Mouse (Mus musculus) limb, embryonic 13.5 days (tissue): ENCODE data around the gene Slc6a9. TPM values are rescaled to one million over a fixed set of nuclear protein-coding genes. Genes with fewer than 3 reads are reported as not detected.

Source experiments
- ATAC-seq: fragments of 200-750 bp; cut with Nextera tagmentation; 2 replicates; pipeline ENCODE4 v1.8.0; 2017; ENCODE audit warnings: low read depth, moderate number of reproducible peaks, moderate TSS enrichment; ENCODE audit not compliant: low FRiP score
- H3K27ac ChIP-seq: fragments of 300-500 bp; sonication (generic); 2 replicates; pipeline ENCODE4 v1.5.1; 2015; ENCODE audit warnings: inconsistent platforms, mild to moderate bottlenecking, moderate library complexity
- H3K27me3 ChIP-seq: fragments of 300-500 bp; sonication (generic); 2 replicates; pipeline ENCODE4 v1.6.1; 2015; ENCODE audit warnings: mild to moderate bottlenecking, inconsistent platforms
- H3K36me3 ChIP-seq: fragments of 300-500 bp; sonication (generic); 2 replicates; pipeline ENCODE4 v1.6.1; 2015; ENCODE audit warnings: inconsistent platforms, mild to moderate bottlenecking, moderate library complexity
- H3K4me1 ChIP-seq: fragments of 300-500 bp; sonication (generic); 2 replicates; pipeline ENCODE4 v1.6.1; 2015; ENCODE audit warnings: inconsistent platforms
- H3K4me2 ChIP-seq: fragments of 300-500 bp; sonication (generic); replicated peaks from 2 replicates; pipeline ENCODE4 v1.6.1; 2015; ENCODE audit warnings: inconsistent platforms, mild to moderate bottlenecking, moderate library complexity
- H3K4me3 ChIP-seq: fragments of 300-500 bp; sonication (generic); 2 replicates; pipeline ENCODE4 v1.5.1; 2015; ENCODE audit warnings: moderate library complexity, mild to moderate bottlenecking, inconsistent platforms
- H3K9ac ChIP-seq: fragments of 300-500 bp; sonication (generic); 2 replicates; pipeline ENCODE4 v1.6.1; 2015; ENCODE audit warnings: mild to moderate bottlenecking, inconsistent platforms
- H3K9me3 ChIP-seq: fragments of 300-500 bp; sonication (generic); 2 replicates; pipeline ENCODE4 v1.6.1; 2016; ENCODE audit warnings: inconsistent platforms
- WGBS: fragments of 180-500 bp; shearing (Covaris S2); methylation state at CpG from one replicate; pipeline ENCODE4 v1.1.7; 2015; 5-methylcytosine and 5-hydroxymethylcytosine counted together
- polyA plus RNA-seq: library from polyadenylated mRNA; unstranded; fragments of >200 nt; fragmentation: Nextera tagmentation; extraction: Ambion mirVana; gene quantifications from 2 replicates; pipeline ENCODE4 v1.2.1, GENCODE M21; 2015

The Slc6a9 gene
- polyA plus RNA-seq, 1 experiment from 2014 or later, result 15.6 TPM

GRCm38 (mm10) chr4:117830124-117830551, 4.2 kb upstream of the Slc6a9 start:
- H3K4me2 ChIP-seq, result 0 out of 2 replicates have a peak overlapping the region, but pooled peaks have one; percentile 30
- no peaks in the 10 kb centered on the region for H3K9me3 ChIP-seq
- WGBS, result 14% methylated on average over 5 of the region's 5 CpGs
- no peak overlapping the region for H3K27ac ChIP-seq
- H3K36me3 ChIP-seq, result no peaks in the 10 kb centered on the region
- H3K9ac ChIP-seq, result 0 out of 2 replicates have a peak overlapping the region, but pooled peaks have one; percentile 46
- ATAC-seq, result peak; percentile 38; the same call in 1 of the 2 replicates
- no peak overlapping the region for H3K4me3 ChIP-seq
- H3K4me1 ChIP-seq, result peaks cover 20% of the 10 kb centered on the region
- H3K27me3 ChIP-seq, result peaks cover 11% of the 10 kb centered on the region; the same call in 1 of the 2 replicates

DNA sequence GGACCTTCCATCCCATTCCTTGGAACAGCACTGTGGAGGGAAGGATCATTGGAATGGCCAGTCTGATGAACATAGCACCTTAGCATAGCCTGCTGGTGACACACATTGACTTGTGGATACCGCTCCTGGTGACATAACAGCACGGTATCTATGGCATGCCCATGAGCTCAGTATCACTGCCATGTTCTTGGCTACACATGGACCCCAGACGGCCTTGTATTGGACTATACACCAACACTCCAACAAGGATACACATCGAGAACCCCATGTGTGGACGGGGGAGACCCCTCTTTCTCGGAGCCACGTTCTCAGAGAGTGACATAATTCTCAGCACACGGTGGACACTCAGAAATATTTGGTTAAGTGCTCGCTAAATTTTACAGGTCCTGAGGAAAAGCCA, 3.5 kb upstream of the Slc6a9 start:
- Histone ChIP-seq H3K9ac (no peak overlapping the region), H3K4me3 (no peak overlapping the region), H3K9me3 (no peaks in the 10 kb centered on the region), H3K27ac (no peak overlapping the region), H3K4me2 (no peak overlapping the region), H3K4me1 (peaks cover 20% of the 10 kb centered on the region), H3K27me3 (peaks cover 11% of the 10 kb centered on the region; the same call in 1 of the 2 replicates), H3K36me3 (no peaks in the 10 kb centered on the region)
- no peak for ATAC-seq
- WGBS, result 87% methylated on average over 9 of the region's 9 CpGs

- H3K27me3 ChIP-seq, result peaks cover 11% of the 10 kb centered on the region; the same call in 1 of the 2 replicates
- H3K27ac ChIP-seq, result no peak overlapping the region
- no peak for ATAC-seq
- H3K4me1 ChIP-seq, result peaks cover 20% of the 10 kb centered on the region
- no peak overlapping the region for H3K4me3 ChIP-seq
- H3K9me3 ChIP-seq, result no peaks in the 10 kb centered on the region
- H3K4me2 ChIP-seq, result no peak overlapping the region
- WGBS, result 48% methylated on average over 2 of the region's 2 CpGs
- H3K36me3 ChIP-seq, result no peaks in the 10 kb centered on the region
- H3K9ac ChIP-seq, result no peak overlapping the region
Observed at GRCm38 (mm10) chr4:117831499-117831898, 2.8 kb upstream of the Slc6a9 start.

DNA sequence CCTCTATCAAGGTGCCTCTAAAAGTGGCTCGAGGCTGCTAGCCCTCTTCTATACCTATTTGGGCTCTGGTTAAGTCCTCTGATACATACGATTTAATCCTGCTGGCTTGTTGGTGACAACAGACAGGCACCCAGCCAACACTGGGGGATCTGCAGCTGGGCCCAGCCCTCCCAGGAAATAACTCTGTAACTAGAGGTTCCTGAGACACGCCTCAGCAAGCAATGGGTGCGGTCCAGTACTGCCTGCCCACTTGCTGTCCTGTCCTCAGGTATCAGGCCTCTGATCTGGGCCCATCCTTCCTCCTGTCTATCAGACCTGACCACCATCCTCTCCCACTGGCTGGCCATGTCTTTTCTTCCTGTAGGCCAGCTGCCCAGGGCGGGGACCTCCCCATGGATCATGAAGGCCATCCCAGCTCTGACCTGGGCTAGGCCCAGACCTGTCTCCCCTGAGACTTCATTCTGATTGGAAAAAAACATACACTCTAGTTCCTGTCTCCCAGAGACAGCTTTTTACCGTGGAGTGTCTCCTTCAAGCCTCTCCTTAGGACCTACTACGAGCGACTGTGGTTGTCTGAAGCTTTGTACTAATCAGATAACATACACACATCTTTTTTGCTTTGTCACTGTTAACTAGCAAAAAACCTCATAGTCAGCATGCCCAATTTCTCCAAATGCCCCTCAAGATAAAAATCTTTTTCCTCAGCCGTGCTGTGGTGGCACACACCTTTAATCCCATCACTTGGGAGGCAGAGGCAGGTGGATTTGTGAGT, 2.2 kb upstream of the Slc6a9 start:
- Histone ChIP-seq H3K4me2 (no peak overlapping the region), H3K9me3 (no peaks in the 10 kb centered on the region), H3K27ac (no peak overlapping the region), H3K36me3 (no peaks in the 10 kb centered on the region), H3K4me1 (peaks cover 25% of the 10 kb centered on the region), H3K27me3 (peaks cover 11% of the 10 kb centered on the region; the same call in 1 of the 2 replicates), H3K4me3 (no peak overlapping the region), H3K9ac (no peak overlapping the region)
- ATAC-seq, result no peak
- WGBS, result 76% methylated on average over 9 of the region's 9 CpGs

DNA sequence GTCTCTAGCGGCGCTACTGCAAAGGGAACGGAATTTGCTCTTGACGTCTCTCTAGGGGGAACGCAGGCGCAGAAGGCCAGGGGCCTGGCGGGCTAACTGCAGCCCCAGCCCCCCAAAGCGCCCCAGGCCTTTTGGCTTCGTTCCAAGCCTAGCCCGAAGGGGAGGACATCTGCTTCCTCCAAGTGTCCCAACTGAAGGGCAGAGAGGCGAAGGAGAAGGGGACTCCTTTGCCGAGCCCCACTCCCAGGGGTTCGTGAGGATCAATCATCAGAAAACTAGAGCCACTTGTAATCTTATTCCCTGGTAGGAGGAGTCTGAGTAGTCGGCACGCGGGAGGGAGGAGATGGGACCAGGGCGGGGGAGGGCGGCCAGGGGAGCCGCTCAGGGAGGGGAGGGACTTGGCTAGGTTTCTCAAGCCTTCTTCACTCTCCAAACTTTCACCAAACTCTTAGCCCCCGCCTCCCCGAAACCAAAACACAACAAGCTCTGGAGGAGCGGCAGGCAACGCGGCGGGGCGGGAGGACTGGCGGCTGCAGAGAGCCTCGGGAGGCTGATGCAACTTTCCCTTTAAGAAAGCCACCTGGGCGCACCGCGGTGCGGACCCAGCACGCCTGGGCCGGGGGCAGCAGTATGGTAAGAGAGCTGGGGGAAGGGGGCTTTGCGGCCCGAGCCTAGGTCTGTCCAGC, 682 bp downstream of the Slc6a9 start:
- under 1% methylated on average over 36 of the region's 36 CpGs for WGBS
- H3K36me3 ChIP-seq, result no peaks in the 10 kb centered on the region
- peaks cover 25% of the 10 kb centered on the region for H3K4me1 ChIP-seq
- peak overlapping the region; percentile 88 for H3K9ac ChIP-seq
- H3K4me2 ChIP-seq, result peak overlapping the region; percentile 84
- peaks cover 7% of the 10 kb centered on the region; the same call in 1 of the 2 replicates for H3K27me3 ChIP-seq
- H3K9me3 ChIP-seq, result no peaks in the 10 kb centered on the region
- H3K27ac ChIP-seq, result peak overlapping the region; percentile 93
- H3K4me3 ChIP-seq, result peak overlapping the region; percentile 91
- peak; percentile 45 for ATAC-seq

- H3K27ac ChIP-seq, result peak overlapping the region; percentile 93
- no peaks in the 10 kb centered on the region for H3K36me3 ChIP-seq
- ATAC-seq, result peak; percentile 29; the same call in 1 of the 2 replicates
- no peaks in the 10 kb centered on the region for H3K9me3 ChIP-seq
- H3K4me2 ChIP-seq, result peak overlapping the region; percentile 84
- peak overlapping the region; percentile 91 for H3K4me3 ChIP-seq
- under 1% methylated on average over 60 of the region's 60 CpGs for WGBS
- peak overlapping the region; percentile 88 for H3K9ac ChIP-seq
- peaks cover 3% of the 10 kb centered on the region; the same call in 1 of the 2 replicates for H3K27me3 ChIP-seq
- H3K4me1 ChIP-seq, result peaks cover 19% of the 10 kb centered on the region
Observed at GRCm38 (mm10) chr4:117835531-117836111, 1.3 kb downstream of the Slc6a9 start.

- no peaks in the 10 kb centered on the region for H3K36me3 ChIP-seq
- H3K4me2 ChIP-seq, result peak overlapping the region; percentile 84
- ATAC-seq, result peak; percentile 91
- under 1% methylated on average over 48 of the region's 48 CpGs for WGBS
- H3K9me3 ChIP-seq, result no peaks in the 10 kb centered on the region
- H3K4me3 ChIP-seq, result peak overlapping the region; percentile 91
- H3K9ac ChIP-seq, result peak overlapping the region; percentile 88
- no peaks in the 10 kb centered on the region for H3K27me3 ChIP-seq
- peaks cover 24% of the 10 kb centered on the region for H3K4me1 ChIP-seq
- H3K27ac ChIP-seq, result peak overlapping the region; percentile 93
Observed at GRCm38 (mm10) chr4:117836204-117836767, 2.0 kb downstream of the Slc6a9 start.

DNA sequence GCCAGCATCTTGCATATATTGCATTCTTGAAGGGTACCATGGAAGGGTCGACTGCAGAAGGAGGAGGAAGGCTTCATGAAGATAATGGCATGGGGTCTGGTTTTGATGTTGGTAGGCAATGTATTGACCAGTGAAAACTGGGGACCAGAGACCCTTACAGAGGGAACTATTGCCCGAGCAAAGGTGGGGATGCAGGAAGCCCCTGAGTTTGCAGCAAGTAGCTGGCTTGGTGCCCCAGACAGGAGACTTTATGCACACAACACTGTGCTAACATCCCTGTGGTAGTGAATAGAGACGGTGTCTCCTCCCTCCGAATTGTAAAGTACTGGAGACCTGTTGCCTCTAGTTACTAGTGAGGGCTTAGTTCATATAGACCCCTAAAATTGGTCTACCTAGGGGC, 3.0 kb downstream of the Slc6a9 start:
- peaks cover 30% of the 10 kb centered on the region for H3K4me1 ChIP-seq
- peak overlapping the region; percentile 84 for H3K4me2 ChIP-seq
- WGBS, result 68% methylated on average over 4 of the region's 4 CpGs
- no peaks in the 10 kb centered on the region for H3K9me3 ChIP-seq
- H3K36me3 ChIP-seq, result no peaks in the 10 kb centered on the region
- no peak overlapping the region for H3K4me3 ChIP-seq
- ATAC-seq, result no peak
- no peak overlapping the region for H3K9ac ChIP-seq
- no peak overlapping the region for H3K27ac ChIP-seq
- H3K27me3 ChIP-seq, result no peaks in the 10 kb centered on the region

GRCm38 (mm10) chr4:117839366-117839765, 5.1 kb downstream of the Slc6a9 start:
- Histone ChIP-seq H3K9me3 (no peaks in the 10 kb centered on the region), H3K4me2 (no peak overlapping the region), H3K27ac (no peak overlapping the region), H3K36me3 (peaks cover 16% of the 10 kb centered on the region; the same call in 1 of the 2 replicates), H3K9ac (no peak overlapping the region), H3K27me3 (no peaks in the 10 kb centered on the region), H3K4me1 (peaks cover 24% of the 10 kb centered on the region), H3K4me3 (no peak overlapping the region)
- no peak for ATAC-seq
- WGBS, result 77% methylated on average over 6 of the region's 6 CpGs

DNA sequence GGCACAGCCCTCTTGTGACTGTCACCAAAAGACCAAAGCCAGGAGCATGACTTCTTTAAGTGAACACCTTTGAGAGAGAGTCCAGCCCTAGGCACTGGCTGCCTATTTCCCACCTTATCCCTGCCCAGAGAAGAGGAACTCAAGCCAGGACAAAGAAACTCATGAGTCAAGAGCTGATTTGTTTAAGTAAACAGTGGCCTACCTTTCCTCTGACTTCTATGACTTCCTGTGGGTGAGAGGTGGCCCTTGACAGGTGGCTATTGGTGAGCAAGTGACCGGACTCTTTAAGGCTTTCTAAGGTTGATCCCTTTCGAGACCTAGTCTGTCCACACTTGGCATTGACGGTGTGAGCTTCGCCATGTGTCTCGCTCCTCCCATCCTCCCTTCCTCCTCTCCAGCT, 6.5 kb downstream of the Slc6a9 start:
- H3K36me3 ChIP-seq, result peaks cover 30% of the 10 kb centered on the region
- no peaks in the 10 kb centered on the region for H3K9me3 ChIP-seq
- no peak overlapping the region for H3K4me2 ChIP-seq
- ATAC-seq, result no peak
- no peak overlapping the region for H3K9ac ChIP-seq
- H3K4me1 ChIP-seq, result peaks cover 19% of the 10 kb centered on the region
- WGBS, result 92% methylated on average over 5 of the region's 5 CpGs
- no peak overlapping the region for H3K27ac ChIP-seq
- H3K27me3 ChIP-seq, result no peaks in the 10 kb centered on the region
- H3K4me3 ChIP-seq, result no peak overlapping the region

DNA sequence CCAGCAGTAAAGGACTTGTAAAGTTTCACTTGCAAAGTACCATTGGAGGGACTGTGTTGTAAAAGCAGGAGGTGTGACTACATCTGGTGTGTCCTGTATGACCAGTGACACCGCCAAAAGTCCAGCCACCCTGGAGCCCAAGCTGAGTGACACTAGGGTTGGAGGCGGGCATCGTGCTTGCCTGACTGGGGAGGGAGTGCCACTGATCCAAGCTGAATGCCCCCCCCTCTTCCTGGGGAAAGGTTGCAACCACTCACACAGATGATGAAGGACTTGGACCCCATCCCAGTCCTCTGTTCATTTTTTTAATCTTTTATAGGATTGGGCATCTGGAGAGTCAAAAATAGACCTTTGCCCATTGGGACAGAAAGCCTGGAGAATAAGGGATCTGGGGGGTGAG, 7.3 kb downstream of the Slc6a9 start:
- ATAC-seq, result no peak
- H3K9me3 ChIP-seq, result no peaks in the 10 kb centered on the region
- H3K4me3 ChIP-seq, result no peak overlapping the region
- H3K9ac ChIP-seq, result 0 out of 2 replicates have a peak overlapping the region, but pooled peaks have one; percentile 20
- WGBS, result 59% methylated on average over 3 of the region's 3 CpGs
- no peaks in the 10 kb centered on the region for H3K27me3 ChIP-seq
- peaks cover 38% of the 10 kb centered on the region for H3K36me3 ChIP-seq
- H3K27ac ChIP-seq, result no peak overlapping the region
- no peak overlapping the region for H3K4me2 ChIP-seq
- peaks cover 20% of the 10 kb centered on the region for H3K4me1 ChIP-seq
